Mouse (Mus musculus): Measurements from ENCODE around the gene Oxgr1.

- TF ChIP-seq GATA1 (IDR thresholded peaks at IDR 0.05; ENCODE audit: borderline replicate concordance, low read length), result no peak
- no peak for TF ChIP-seq FLI1 (IDR thresholded peaks at IDR 0.05; ENCODE audit: low read length)
These were observed 60.9 kb downstream of the Oxgr1 start for GRCm38 (mm10) chr14:119981314-119981713.

Measured in megakaryocyte, embryonic 14.5 days (primary cell).